Mouse (Mus musculus): ENCODE data around the gene Efna4. TPM values are rescaled to one million over a fixed set of nuclear protein-coding genes. Genes with fewer than 3 reads are reported as not detected.
A peak's percentile ranks its signal among the peaks of the same experiment; 100 is the strongest.

The Efna4 gene
- polyA plus RNA-seq, 1 experiment from 2014 or later, result 5.9 TPM

DNA sequence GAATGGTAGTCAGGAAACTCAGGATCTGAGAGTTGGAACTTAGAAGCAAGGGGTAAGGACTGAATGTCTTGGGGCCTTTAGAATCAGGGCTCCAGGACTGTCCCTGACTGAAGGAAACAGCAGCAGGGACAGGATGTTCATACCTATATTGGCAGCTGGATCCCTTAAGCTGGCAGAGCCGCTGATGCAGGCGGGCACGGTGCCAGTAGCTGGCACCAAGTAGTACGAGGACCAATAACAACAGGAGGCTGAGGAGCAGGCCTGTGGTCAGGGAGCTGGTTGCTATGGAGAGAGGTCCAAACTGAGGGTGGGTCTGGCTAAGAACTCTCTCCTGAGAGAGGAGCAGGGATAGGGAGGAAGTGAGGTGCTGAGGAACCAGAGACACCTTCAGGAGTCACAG is 4.0 kb upstream of the Efna4 start:
- H3K4me1 ChIP-seq (ENCODE audit: control insufficient read depth, insufficient read depth, low read length), result peaks cover 18% of the 10 kb centered on the region; the same call in 1 of the 2 replicates
- H3K27ac ChIP-seq (replicated peaks; ENCODE audit: low read depth, low read length), result no peak overlapping the region
- H3K27me3 ChIP-seq (ENCODE audit: control insufficient read depth, insufficient read depth, low read length), result no peaks in the 10 kb centered on the region
- 86% methylated on average over 4 of the region's 4 CpGs for WGBS
- no peak overlapping the region for H3K4me3 ChIP-seq (replicated peaks; ENCODE audit: low read depth, low read length)
- H3K9ac ChIP-seq (replicated peaks; ENCODE audit: low read length), result no peak overlapping the region
- H3K36me3 ChIP-seq (ENCODE audit: control insufficient read depth, insufficient read depth, low read length), result peaks cover 21% of the 10 kb centered on the region; the same call in 1 of the 2 replicates
- ATAC-seq (ENCODE audit: low FRiP score, low TSS enrichment) (no peak), DNase-seq (no peak)
- H3K4me2 ChIP-seq (ENCODE audit: low read length), result no peak overlapping the region
- no peaks in the 10 kb centered on the region for H3K9me3 ChIP-seq (ENCODE audit: control insufficient read depth, low read length)

DNA sequence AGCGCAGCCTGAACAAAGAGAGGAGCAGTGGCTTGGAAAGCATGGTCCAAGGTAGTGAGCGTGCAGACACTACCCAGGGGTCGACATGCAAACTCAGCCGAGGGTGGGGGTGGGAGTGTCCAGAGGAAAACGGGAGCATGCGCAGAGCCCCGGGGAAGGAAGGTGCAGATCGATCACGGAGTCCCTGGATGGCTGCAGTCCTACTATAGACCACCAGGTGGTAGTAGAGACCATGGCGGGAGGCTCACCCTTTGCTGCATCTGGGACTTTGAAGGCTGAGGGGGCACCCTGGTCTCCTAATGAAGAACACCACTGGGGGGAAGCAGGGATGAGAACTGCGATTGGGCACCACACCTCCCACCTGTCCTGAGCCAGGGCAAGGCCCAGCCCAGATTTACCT is 2.6 kb upstream of the Efna4 start:
- Histone ChIP-seq H3K9me3 (ENCODE audit: control insufficient read depth, low read length) (no peaks in the 10 kb centered on the region), H3K27ac (replicated peaks; ENCODE audit: low read depth, low read length) (no peak overlapping the region), H3K27me3 (ENCODE audit: control insufficient read depth, insufficient read depth, low read length) (no peaks in the 10 kb centered on the region), H3K4me1 (ENCODE audit: control insufficient read depth, insufficient read depth, low read length) (peaks cover 23% of the 10 kb centered on the region), H3K4me2 (ENCODE audit: low read length) (peak overlapping the region; percentile 68), H3K9ac (replicated peaks; ENCODE audit: low read length) (peak overlapping the region; percentile 48; the same call in 1 of the 2 replicates), H3K4me3 (replicated peaks; ENCODE audit: low read depth, low read length) (peak overlapping the region; percentile 33), H3K36me3 (ENCODE audit: control insufficient read depth, insufficient read depth, low read length) (peaks cover 20% of the 10 kb centered on the region; the same call in 1 of the 2 replicates)
- peak; percentile 51; the same call in 1 of the 2 replicates for ATAC-seq (ENCODE audit: low FRiP score, low TSS enrichment)
- 2% methylated on average over 11 of the region's 11 CpGs for WGBS
- DNase-seq, result peak; percentile 93

DNA sequence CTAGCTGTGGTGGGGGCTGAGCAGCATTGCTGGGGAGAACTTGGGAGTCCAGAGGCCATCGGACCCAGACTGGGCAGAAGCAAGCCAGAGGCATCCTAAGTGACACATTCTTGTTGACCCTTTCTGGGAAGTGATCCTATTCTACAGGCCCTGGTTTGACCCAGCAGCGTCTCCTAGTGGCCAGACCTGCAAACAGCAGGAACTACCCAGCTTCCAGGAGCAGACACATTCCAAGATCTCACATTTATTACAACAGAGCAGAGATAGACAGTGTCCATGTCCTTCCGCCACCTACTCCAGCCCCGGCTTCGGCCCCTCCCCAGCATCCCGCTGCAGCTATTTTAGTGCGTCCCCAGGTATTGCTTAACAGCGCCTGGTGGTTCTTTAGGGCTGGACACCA is 1.6 kb upstream of the Efna4 start:
- H3K27me3 ChIP-seq (ENCODE audit: control insufficient read depth, insufficient read depth, low read length), result no peaks in the 10 kb centered on the region
- H3K4me1 ChIP-seq (ENCODE audit: control insufficient read depth, insufficient read depth, low read length), result peaks cover 23% of the 10 kb centered on the region
- peaks cover 14% of the 10 kb centered on the region; the same call in 1 of the 2 replicates for H3K36me3 ChIP-seq (ENCODE audit: control insufficient read depth, insufficient read depth, low read length)
- H3K27ac ChIP-seq (replicated peaks; ENCODE audit: low read depth, low read length), result no peak overlapping the region
- WGBS, result 31% methylated on average over 8 of the region's 8 CpGs
- peak overlapping the region; percentile 68; the same call in 1 of the 2 replicates for H3K4me2 ChIP-seq (ENCODE audit: low read length)
- ATAC-seq (ENCODE audit: low FRiP score, low TSS enrichment) (no peak), DNase-seq (peak; percentile 77)
- H3K9ac ChIP-seq (replicated peaks; ENCODE audit: low read length), result no peak overlapping the region; the same call in 1 of the 2 replicates
- no peak overlapping the region for H3K4me3 ChIP-seq (replicated peaks; ENCODE audit: low read depth, low read length)
- H3K9me3 ChIP-seq (ENCODE audit: control insufficient read depth, low read length), result no peaks in the 10 kb centered on the region

DNA sequence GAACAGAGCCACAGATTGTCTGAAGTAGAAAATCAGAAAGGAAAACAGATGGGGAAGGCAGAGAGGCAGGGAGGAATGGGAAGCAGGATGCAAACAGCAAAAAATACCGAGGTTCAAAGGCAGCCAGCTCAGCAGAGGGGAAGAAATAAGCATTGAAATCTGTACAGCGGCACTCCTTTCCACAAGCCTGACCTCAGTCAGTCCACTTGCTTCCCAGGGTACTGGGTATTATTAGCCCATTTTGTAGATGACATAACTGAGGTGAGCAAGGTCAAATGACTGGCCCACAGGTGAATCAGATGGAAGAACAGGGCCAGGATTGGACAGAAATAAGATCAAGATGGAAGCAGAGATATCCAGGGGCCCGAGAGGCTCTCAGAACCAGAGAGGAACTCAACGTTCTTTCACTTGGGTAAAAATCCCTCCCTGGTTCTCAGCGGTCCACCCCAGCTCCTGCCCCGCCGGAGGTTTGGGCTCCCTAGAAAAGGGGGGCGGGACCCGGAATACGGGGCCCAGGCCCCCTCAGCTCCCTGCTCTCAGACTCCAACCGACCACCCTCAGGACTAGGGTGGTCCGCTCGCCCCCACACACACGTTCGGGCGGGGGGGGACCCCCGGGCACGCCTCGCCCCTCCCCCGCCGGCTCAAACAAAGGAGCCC is 637 bp downstream of the Efna4 start:
- H3K27ac ChIP-seq (replicated peaks; ENCODE audit: low read depth, low read length), result peak overlapping the region; percentile 71
- no peaks in the 10 kb centered on the region for H3K9me3 ChIP-seq (ENCODE audit: control insufficient read depth, low read length)
- no peaks in the 10 kb centered on the region for H3K27me3 ChIP-seq (ENCODE audit: control insufficient read depth, insufficient read depth, low read length)
- peak overlapping the region; percentile 89 for H3K4me2 ChIP-seq (ENCODE audit: low read length)
- no peaks in the 10 kb centered on the region for H3K36me3 ChIP-seq (ENCODE audit: control insufficient read depth, insufficient read depth, low read length)
- peak; percentile 24 for ATAC-seq (ENCODE audit: low FRiP score, low TSS enrichment)
- H3K4me1 ChIP-seq (ENCODE audit: control insufficient read depth, insufficient read depth, low read length), result peaks cover 34% of the 10 kb centered on the region
- H3K9ac ChIP-seq (replicated peaks; ENCODE audit: low read length), result peak overlapping the region; percentile 85
- WGBS, result under 1% methylated on average over 21 of the region's 21 CpGs
- DNase-seq, result peak; percentile 23
- H3K4me3 ChIP-seq (replicated peaks; ENCODE audit: low read depth, low read length), result peak overlapping the region; percentile 77

DNA sequence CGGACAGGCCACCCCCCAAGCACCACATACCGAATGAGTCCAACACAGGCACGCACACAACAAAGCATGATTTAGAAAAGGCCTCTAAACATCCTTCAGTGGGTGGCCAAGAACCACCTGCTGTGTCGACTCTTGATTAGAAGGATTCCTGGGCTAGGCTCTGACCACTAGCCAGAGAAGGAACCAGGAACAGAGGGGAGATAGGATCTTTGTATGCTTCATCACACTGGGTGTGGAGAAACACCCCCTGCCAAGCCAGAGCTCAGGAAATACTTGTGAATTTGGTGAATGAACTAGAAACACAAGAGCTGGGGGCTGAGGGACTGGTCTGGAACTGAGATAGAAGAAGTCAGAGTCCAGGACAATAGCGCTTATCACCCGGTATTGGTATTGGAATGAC is 1.3 kb downstream of the Efna4 start:
- Histone ChIP-seq H3K27ac (replicated peaks; ENCODE audit: low read depth, low read length) (no peak overlapping the region), H3K27me3 (ENCODE audit: control insufficient read depth, insufficient read depth, low read length) (no peaks in the 10 kb centered on the region), H3K36me3 (ENCODE audit: control insufficient read depth, insufficient read depth, low read length) (no peaks in the 10 kb centered on the region), H3K9ac (replicated peaks; ENCODE audit: low read length) (peak overlapping the region; percentile 85; the same call in 1 of the 2 replicates), H3K4me1 (ENCODE audit: control insufficient read depth, insufficient read depth, low read length) (peaks cover 40% of the 10 kb centered on the region), H3K9me3 (ENCODE audit: control insufficient read depth, low read length) (no peaks in the 10 kb centered on the region), H3K4me2 (ENCODE audit: low read length) (peak overlapping the region; percentile 89), H3K4me3 (replicated peaks; ENCODE audit: low read depth, low read length) (peak overlapping the region; percentile 77)
- WGBS, result 6% methylated on average over 6 of the region's 6 CpGs
- DNase-seq (peak; percentile 12), ATAC-seq (ENCODE audit: low FRiP score, low TSS enrichment) (no peak)

DNA sequence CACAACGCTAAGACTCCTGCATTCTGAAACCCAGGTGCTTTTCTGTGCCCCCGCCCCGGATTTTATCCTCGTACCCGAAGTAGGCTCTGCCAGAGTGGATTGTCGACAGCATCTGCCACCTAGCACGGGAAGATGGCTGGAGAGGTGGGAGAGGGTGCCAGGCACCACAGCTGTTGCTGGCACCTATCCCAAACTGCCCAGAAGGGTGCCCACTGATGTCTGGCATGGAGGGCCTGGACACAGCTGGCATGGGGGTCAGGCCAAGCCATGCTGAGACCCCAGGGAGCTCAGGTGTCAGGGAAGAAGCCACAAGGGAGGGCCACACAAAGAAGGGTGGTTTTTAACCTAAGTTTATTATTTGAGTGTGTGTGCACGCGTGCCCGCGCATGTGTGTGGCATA is 4.8 kb downstream of the Efna4 start:
- no peaks in the 10 kb centered on the region for H3K36me3 ChIP-seq (ENCODE audit: control insufficient read depth, insufficient read depth, low read length)
- H3K4me2 ChIP-seq (ENCODE audit: low read length), result no peak overlapping the region; the same call in 1 of the 2 replicates
- H3K9ac ChIP-seq (replicated peaks; ENCODE audit: low read length), result no peak overlapping the region
- ATAC-seq (ENCODE audit: low FRiP score, low TSS enrichment) (no peak), DNase-seq (no peak)
- H3K27ac ChIP-seq (replicated peaks; ENCODE audit: low read depth, low read length), result peak overlapping the region; percentile 52; the same call in 1 of the 2 replicates
- peaks cover 38% of the 10 kb centered on the region for H3K4me1 ChIP-seq (ENCODE audit: control insufficient read depth, insufficient read depth, low read length)
- no peaks in the 10 kb centered on the region for H3K27me3 ChIP-seq (ENCODE audit: control insufficient read depth, insufficient read depth, low read length)
- H3K4me3 ChIP-seq (replicated peaks; ENCODE audit: low read depth, low read length), result no peak overlapping the region
- 53% methylated on average over 11 of the region's 11 CpGs for WGBS
- H3K9me3 ChIP-seq (ENCODE audit: control insufficient read depth, low read length), result no peaks in the 10 kb centered on the region

DNA sequence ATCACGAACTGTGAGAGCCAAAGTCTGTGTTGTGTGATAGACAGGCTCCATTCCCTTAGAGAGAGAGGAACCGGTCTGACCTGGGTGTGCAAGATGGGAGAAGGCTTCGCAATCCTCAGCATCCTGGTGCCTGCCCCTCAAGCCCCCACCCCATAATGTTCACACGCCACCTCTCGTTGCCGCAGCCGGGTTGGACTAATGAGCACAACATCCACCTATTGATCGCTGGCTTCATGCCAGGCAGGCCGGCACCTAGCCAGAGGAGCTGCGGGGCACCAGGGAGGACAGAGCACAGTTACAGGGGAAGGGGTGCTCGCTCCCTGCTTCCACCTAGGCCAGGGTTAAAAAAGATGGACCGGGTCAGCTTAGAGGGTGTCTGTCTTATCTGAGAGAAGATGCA is 5.4 kb downstream of the Efna4 start:
- no peaks in the 10 kb centered on the region for H3K27me3 ChIP-seq (ENCODE audit: control insufficient read depth, insufficient read depth, low read length)
- H3K9ac ChIP-seq (replicated peaks; ENCODE audit: low read length), result peak overlapping the region; percentile 14; the same call in 1 of the 2 replicates
- peak overlapping the region; percentile 31 for H3K4me2 ChIP-seq (ENCODE audit: low read length)
- no peaks in the 10 kb centered on the region for H3K9me3 ChIP-seq (ENCODE audit: control insufficient read depth, low read length)
- 11% methylated on average over 12 of the region's 12 CpGs for WGBS
- H3K36me3 ChIP-seq (ENCODE audit: control insufficient read depth, insufficient read depth, low read length), result no peaks in the 10 kb centered on the region
- DNase-seq (peak; percentile 71), ATAC-seq (ENCODE audit: low FRiP score, low TSS enrichment) (no peak)
- H3K4me3 ChIP-seq (replicated peaks; ENCODE audit: low read depth, low read length), result no peak overlapping the region
- H3K4me1 ChIP-seq (ENCODE audit: control insufficient read depth, insufficient read depth, low read length), result peaks cover 40% of the 10 kb centered on the region
- H3K27ac ChIP-seq (replicated peaks; ENCODE audit: low read depth, low read length), result peak overlapping the region; percentile 52

DNA sequence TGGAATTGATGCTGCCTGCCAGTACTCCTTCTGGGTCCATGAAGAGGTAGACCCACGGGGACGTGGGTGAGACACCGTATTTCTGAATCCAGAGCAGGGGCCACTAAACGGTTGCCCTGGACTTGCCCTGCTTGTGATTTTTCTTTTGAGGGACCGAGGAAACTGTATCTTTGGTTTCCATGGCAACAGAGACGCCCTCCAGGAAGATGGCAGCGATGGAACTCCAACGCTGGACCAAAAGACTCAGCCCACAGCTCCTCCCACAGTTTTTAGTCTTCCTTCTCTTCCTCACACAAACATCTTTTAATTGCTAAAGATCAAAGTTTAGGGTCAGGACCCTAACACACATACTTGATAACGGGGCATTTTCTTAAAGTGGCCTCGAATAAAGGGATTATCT is 5.8 kb downstream of the Efna4 start:
- H3K27ac ChIP-seq (replicated peaks; ENCODE audit: low read depth, low read length), result peak overlapping the region; percentile 52; the same call in 1 of the 2 replicates

DNA sequence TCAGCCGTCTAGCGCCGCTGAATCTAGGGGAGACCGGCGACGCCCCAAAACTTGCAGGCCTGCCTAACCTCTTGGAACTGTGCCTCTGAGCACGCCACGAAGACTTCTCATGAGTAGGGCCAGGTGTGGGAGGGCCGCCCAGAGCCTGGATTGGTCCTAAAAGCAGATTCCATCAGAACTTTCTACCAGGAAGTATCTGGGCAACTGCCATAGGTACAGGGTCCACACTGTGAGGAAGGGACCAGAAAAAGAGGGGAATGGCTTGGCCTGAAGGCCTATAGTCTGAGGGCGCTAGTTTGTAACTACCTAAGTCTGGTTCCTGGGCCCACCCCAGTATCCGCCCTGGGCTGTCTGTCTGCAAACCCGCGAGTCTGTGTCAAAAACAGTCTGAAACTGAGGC is 6.3 kb downstream of the Efna4 start:
- DNase-seq (no peak), ATAC-seq (ENCODE audit: low FRiP score, low TSS enrichment) (no peak)
- Histone ChIP-seq H3K4me3 (replicated peaks; ENCODE audit: low read depth, low read length) (no peak overlapping the region), H3K4me2 (ENCODE audit: low read length) (no peak overlapping the region), H3K36me3 (ENCODE audit: control insufficient read depth, insufficient read depth, low read length) (no peaks in the 10 kb centered on the region), H3K27me3 (ENCODE audit: control insufficient read depth, insufficient read depth, low read length) (no peaks in the 10 kb centered on the region), H3K27ac (replicated peaks; ENCODE audit: low read depth, low read length) (no peak overlapping the region), H3K9ac (replicated peaks; ENCODE audit: low read length) (no peak overlapping the region), H3K4me1 (ENCODE audit: control insufficient read depth, insufficient read depth, low read length) (peaks cover 40% of the 10 kb centered on the region), H3K9me3 (ENCODE audit: control insufficient read depth, low read length) (no peaks in the 10 kb centered on the region)
- 63% methylated on average over 13 of the region's 13 CpGs for WGBS

More for the DNA sequence above, 5.8 kb downstream of the Efna4 start:
- no peaks in the 10 kb centered on the region for H3K9me3 ChIP-seq (ENCODE audit: control insufficient read depth, low read length)
- no peak overlapping the region for H3K4me3 ChIP-seq (replicated peaks; ENCODE audit: low read depth, low read length)
- ATAC-seq (ENCODE audit: low FRiP score, low TSS enrichment) (no peak), DNase-seq (peak; percentile 61)
- peaks cover 41% of the 10 kb centered on the region for H3K4me1 ChIP-seq (ENCODE audit: control insufficient read depth, insufficient read depth, low read length)
- no peaks in the 10 kb centered on the region for H3K36me3 ChIP-seq (ENCODE audit: control insufficient read depth, insufficient read depth, low read length)
- no peaks in the 10 kb centered on the region for H3K27me3 ChIP-seq (ENCODE audit: control insufficient read depth, insufficient read depth, low read length)
- peak overlapping the region; percentile 31; the same call in 1 of the 2 replicates for H3K4me2 ChIP-seq (ENCODE audit: low read length)
- WGBS, result 17% methylated on average over 10 of the region's 10 CpGs
- H3K9ac ChIP-seq (replicated peaks; ENCODE audit: low read length), result peak overlapping the region; percentile 14; the same call in 1 of the 2 replicates
